Mouse (Mus musculus) G1E (cell line): ENCODE results near the gene 1110059E24Rik.

Experiments used
- CTCF ChIP-seq: IDR thresholded peaks from 2 replicates; pipeline ENCODE4 v1.5.1; 2012; ENCODE audit warnings: low read depth, low read length, inconsistent platforms, mixed read lengths
- GATA1 ChIP-seq: IDR thresholded peaks from 2 replicates; pipeline ENCODE4 v1.6.1; 2012; ENCODE audit warnings: borderline replicate concordance, low read length, inconsistent platforms, mixed read lengths

GRCm38 (mm10) chr19:21589888-21590287 lies 62.9 kb downstream of the 1110059E24Rik start:
- no peak for TF ChIP-seq GATA1
- no peak for TF ChIP-seq CTCF
